Mouse (Mus musculus) lung, postnatal 4 days (tissue): ENCODE measurements around the gene Btbd17.

ENCODE experiments used
- DNase-seq, 2 experiments: peaks; one replicate each; pipeline ENCODE4 v3.0.0; 2021

Btbd17 gene

DNA sequence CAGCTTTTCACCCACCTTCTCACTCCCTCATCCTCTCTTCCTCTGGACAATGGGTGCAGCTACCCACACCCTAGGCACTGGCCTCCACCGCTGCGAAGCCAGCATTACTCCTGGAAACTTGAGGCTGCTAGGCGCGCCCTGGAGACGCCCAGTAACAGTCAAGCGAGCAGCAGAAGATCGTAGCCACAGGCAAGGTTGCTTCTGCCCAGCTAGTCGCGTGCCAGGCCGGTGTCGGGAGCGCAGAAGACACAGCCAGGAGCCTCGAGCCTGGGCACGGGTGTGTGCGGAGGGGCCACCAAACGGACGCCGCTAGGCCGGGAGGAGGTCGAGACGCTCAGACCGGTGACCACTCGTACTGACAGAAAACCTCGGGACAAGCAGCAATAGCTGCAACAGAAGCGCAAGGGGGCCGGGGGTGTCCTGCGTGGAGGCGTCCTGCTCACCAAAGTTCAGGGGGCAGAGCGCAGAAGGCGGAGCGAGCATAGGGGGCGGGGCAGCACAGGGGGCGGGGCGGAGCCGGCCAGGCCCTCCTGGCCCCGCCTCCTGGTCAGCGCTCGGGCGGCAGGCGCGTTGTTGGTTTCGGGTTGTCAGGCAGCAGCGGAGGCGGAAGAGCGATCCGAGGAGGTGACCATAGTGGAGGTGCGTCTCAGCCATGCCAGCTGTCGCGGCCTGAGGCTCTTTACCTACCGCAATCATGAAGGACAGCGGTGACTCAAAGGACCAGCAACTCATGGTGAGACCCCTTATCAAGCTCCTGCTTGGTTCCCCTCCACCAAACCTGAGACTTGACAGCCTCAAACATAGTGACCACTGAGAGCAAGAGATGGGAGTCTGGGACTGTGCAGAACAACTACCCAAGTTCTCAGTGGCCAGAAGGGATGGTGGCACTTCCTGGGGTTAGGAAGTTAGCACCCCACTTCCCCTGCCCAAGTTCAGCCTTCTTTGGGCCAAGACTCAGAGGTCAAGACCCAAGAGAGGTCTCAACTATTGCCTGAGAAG, 30.6 kb downstream of the Btbd17 start, which contains the start of gene Kif19a:
Kif19a (plus strand) TSS at position 569 of the 999 bp plus-strand sequence.
- DNase-seq: peak; percentile 66 to 74

DNA sequence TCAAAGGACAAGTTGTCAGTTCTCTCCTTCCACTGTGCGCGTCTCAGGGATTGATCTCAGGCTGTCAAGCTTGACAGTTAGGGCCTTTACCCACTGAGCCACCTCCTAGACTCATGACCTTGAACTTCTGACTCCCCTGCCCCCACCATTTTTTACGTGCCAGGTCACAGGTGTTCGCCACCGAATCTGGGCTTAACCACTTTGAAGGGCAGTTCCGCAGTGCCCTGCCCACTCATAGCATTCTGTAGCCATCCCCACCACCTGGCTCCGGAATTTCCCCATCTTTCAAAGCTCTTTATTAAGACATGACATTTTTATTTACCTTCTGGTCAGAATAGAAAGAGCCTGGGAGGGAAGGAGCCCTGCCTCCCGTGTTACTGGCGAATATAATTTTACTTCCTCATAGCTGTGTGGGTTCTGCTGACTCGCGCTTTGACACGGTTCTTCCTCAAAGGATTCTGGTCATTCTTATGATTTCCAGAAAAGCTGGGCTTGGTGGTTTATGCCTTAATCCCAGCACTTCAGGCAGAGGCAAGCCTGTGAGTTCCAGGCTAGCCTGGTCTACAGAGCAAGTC, 48.1 kb downstream of the Btbd17 start:
- no peak for DNase-seq

DNA sequence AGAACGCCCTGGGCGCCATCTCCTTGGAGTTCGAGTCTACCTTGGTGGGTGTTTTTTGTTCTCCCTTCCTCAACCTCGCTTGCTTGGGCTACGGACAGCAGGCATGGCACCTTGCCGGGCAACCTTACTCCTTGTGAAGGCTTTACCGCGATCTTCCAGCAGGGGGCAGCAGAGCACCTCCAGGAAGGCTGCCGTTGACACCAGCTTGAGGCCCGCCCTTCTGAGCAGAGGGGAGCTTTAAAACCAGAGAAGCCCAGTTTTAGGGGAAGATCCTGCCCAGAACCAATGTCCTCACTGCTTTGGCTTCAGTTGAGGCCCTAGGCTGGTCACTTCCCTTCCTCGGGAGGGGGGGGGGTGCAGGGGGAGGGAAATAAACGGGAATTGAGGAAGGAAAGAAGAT, 50.6 kb downstream of the Btbd17 start:
- DNase-seq: peak; percentile 83 to 91

- no peak for DNase-seq
These were observed 54.3 kb downstream of the Btbd17 start for GRCm38 (mm10) chr11:114741451-114741850.
